ENCODE assay signal across 8 mouse cellular contexts in the genomic region with DNA sequence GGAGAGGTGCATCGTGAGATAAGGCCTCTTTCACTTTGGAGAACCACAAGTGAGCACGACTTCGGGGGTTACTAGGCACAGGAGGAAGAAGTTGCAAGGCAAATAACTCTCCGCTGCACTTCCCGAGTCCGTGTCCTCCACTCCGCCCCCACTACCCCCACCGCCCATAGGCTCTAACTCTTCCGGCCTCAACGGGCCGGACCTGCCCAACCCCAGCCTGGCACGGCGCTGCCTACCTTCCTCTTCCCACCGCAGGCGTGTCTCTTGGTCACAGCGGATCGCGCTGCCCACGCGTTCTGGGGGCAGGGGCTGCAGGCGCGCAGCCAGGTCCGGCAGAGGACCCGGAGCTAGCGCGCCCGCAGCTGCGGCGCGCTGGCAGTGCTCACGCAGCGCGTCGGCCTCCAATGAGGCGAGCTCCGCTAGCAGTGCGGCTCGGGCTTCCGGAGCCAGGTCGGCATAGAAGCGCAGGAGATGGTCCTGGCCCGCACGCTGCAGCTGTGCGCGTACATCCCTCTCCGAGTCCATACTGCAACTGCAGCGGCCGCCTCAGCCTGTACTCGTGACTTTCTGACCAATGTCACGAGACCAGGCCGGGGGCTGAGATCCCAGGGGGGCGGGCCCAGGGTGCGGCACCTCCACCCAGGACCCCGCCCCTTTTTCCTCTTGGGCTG. TPM values are rescaled to one million over a fixed set of nuclear protein-coding genes. Genes with fewer than 3 reads are reported as not detected.
DNase-seq lines count a peak whose midpoint lies in the region; ATAC-seq lines count a peak whose summit lies in the region.

A gene (minus strand): TSS at position 592 of the 671 bp plus-strand sequence.

- no peaks in the 10 kb centered on the region for H3K36me3 ChIP-seq in hindbrain, embryonic 11.5 days (ENCODE audit: control insufficient read depth, insufficient read depth, low read length)

- peak within 1 kb of the TSS; percentile 56 for H3K9ac ChIP-seq in hindbrain, embryonic 11.5 days (ENCODE audit: low read depth, low read length)

- H3K27ac ChIP-seq in hindbrain, embryonic 11.5 days (ENCODE audit: low read depth, low read length): no peak within 1 kb of the TSS

- peak within 1 kb of the TSS; percentile 96 for H3K4me2 ChIP-seq in hindbrain, embryonic 11.5 days (replicated peaks; ENCODE audit: low read depth, low read length)

- peaks cover 21% of the 10 kb centered on the region for H3K27me3 ChIP-seq in hindbrain, embryonic 11.5 days (ENCODE audit: control insufficient read depth, insufficient read depth, low read length)

- ATAC-seq in frontal cortex, adult (ENCODE audit: low TSS enrichment): peak; percentile 84
- peak; percentile 78 for ATAC-seq in hindbrain, embryonic 11.5 days (ENCODE audit: low FRiP score)

- WGBS in hindbrain, embryonic 11.5 days: under 1% methylated on average over 54 of the region's 54 CpGs

- H3K9me3 ChIP-seq in hindbrain, embryonic 11.5 days (ENCODE audit: control insufficient read depth, low read length): no peaks in the 10 kb centered on the region

- peak; percentile 88 for DNase-seq in ES-CJ7 (ENCODE audit: low read depth, low spot score)
- DNase-seq in cerebellum, adult 18-20 months: peak; percentile 59 to 62
- DNase-seq in hindbrain, embryonic 11.5 days (ENCODE audit: low spot score): peak; percentile 67
- DNase-seq in layer of hippocampus, postnatal 14 days (ENCODE audit: low spot score in 2 of 2): peak; percentile 31 to 45
- DNase-seq in lung, postnatal 14 days: peak; percentile 85
- peak; percentile 57 for DNase-seq in ovary, postnatal 14 days (ENCODE audit: low spot score)
- peak; percentile 23 to 42 for DNase-seq in thymus, postnatal 10 days (ENCODE audit: low spot score in 2 of 2)

- H3K4me1 ChIP-seq in hindbrain, embryonic 11.5 days (replicated peaks; ENCODE audit: control insufficient read depth, insufficient read depth, low read length): 0 out of 2 replicates have a peak, but pooled peaks cover 3% of the 10 kb centered on the region

- H3K4me3 ChIP-seq in hindbrain, embryonic 11.5 days (ENCODE audit: low read depth, low read length): peak within 1 kb of the TSS; percentile 45

RNA-seq across cellular contexts. Expression of the gene that starts here (rescaled TPM):
- polyA plus RNA-seq in hindbrain, embryonic 11.5 days (2014; fragmentation: Nextera tagmentation; extraction: Ambion mirVana): 4.1 and 6.5 TPM in 2 replicates
- total RNA-seq in layer of hippocampus, postnatal 14 days (2021): 10 to 100 TPM in 1 of 2 experiments, 1 to 10 TPM in 1; 9.2 to 11.8 TPM

Comparison
In these comparisons a context has a peak if more than half of its experiments do, and no peak if none do; other contexts are left out.
1. DNase-seq: peak in every context shown above with its lines; median percentile 88 in ES-CJ7; 85 in lung, postnatal 14 days; 67 in hindbrain, embryonic 11.5 days; 60 in cerebellum, adult 18-20 months; 57 in ovary, postnatal 14 days; 38 in layer of hippocampus, postnatal 14 days; 32 in thymus, postnatal 10 days.